Mouse (Mus musculus): ENCODE results near the gene Elobl. TPM values are rescaled to one million over a fixed set of nuclear protein-coding genes. Genes with fewer than 3 reads are reported as not detected.

The Elobl gene
- polyA plus RNA-seq, 1 experiment: not detected

GRCm38 (mm10) chr11:88934089-88935000, 32.4 kb downstream of the Elobl start:
- no peak for DNase-seq (ENCODE audit: low spot score)

GRCm38 (mm10) chr11:88933030-88933429, 33.7 kb downstream of the Elobl start:
- DNase-seq (ENCODE audit: low spot score): no peak

GRCm38 (mm10) chr11:88931692-88932530, 34.8 kb downstream of the Elobl start:
- DNase-seq (ENCODE audit: low spot score): no peak

DNA sequence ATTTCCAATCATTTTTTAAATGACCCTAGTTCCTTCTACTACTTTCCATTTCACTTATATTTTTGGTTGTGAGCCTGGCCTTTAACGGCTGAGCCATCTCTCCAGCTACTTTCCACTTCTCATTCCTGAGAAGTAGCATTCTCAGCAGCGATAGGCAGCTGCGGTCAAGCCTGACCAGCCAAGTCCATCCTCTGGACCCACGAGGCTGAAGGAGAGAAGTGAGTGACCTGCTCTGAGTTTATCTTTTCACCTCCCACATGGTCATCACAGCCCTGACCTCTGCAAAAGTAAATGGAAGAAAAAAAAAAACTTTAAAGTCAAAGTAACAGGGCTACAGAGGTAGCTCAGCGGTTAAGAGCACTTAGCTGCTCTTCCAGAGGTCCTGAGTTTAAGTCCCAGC, 40.2 kb downstream of the Elobl start:
- DNase-seq (ENCODE audit: low spot score): no peak

Other genes starting within 250 kb of the Elobl start
- 44.7 and 47.1 TPM in 2 replicates for gene Msi2, start 248.4 kb downstream of the Elobl start, polyA plus RNA-seq (2012; rRNA removed)
- gene Akap1, start 102.3 kb downstream of the Elobl start, polyA plus RNA-seq (2012; rRNA removed): 46.1 and 50.9 TPM in 2 replicates
- 94.2 and 94.3 TPM in 2 replicates for gene Scpep1, start 11.5 kb downstream of the Elobl start, polyA plus RNA-seq (2012; rRNA removed)
- 9.7 and 10.9 TPM in 2 replicates for gene Coil, start 3.3 kb upstream of the Elobl start, polyA plus RNA-seq (2012; rRNA removed)
- 12.9 and 18.2 TPM in 2 replicates for gene Trim25, start 32.4 kb upstream of the Elobl start, polyA plus RNA-seq (2012; rRNA removed)
- 5.7 and 6.4 TPM in 2 replicates for gene Dgke, start 99.9 kb upstream of the Elobl start, polyA plus RNA-seq (2012; rRNA removed)
- 0.18 and 0.72 TPM in 2 replicates for gene Gm525, start 106.9 kb upstream of the Elobl start, polyA plus RNA-seq (2012; rRNA removed)

Data from urinary bladder, adult 2 months (tissue).